Mouse (Mus musculus): ENCODE data around the gene Tenm2. TPM values are rescaled to one million over a fixed set of nuclear protein-coding genes. Genes with fewer than 3 reads are reported as not detected.

Gene Tenm2
- total and polyA plus RNA-seq, 3 experiments = not detected

DNA sequence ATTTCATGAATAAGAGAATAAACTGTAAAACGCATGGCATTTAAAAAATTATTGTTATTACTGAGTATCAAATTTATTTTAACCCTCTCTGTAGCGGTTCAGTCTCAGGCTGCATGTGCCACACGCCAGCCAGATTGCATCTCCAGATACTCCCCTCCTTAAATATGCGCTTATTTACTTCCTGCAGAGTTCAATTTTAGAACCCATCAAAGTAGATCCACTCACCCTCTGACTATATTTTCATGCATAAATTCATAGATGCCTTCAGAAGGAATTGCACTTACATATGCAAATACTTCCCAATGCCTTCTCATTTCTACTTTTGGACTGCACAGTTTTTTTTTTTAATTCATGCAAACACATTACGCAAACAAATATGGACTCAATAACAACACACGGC is 294.3 kb downstream of the Tenm2 start:
- Histone ChIP-seq H3K4me3 (ENCODE audit: control insufficient read depth in 1 of 2, insufficient read depth in 1 of 2, low read depth in 2 of 2, low read length in 2 of 2) (no peak overlapping the region), H3K9me3 (replicated peaks; ENCODE audit: insufficient read depth, low read length) (no peaks in the 10 kb centered on the region), H3K79me2 (ENCODE audit: control insufficient read depth, insufficient read depth, low read length, poor library complexity) (no peaks in the 10 kb centered on the region), H3K27ac (ENCODE audit: control insufficient read depth, low read depth, low read length) (no peak overlapping the region), H3K36me3 (ENCODE audit: control insufficient read depth in 1 of 2, insufficient read depth in 2 of 2, low read length in 2 of 2) (no peaks in the 10 kb centered on the region), H3K27me3 (ENCODE audit: control insufficient read depth in 1 of 2, insufficient read depth in 2 of 2, low read length in 2 of 2) (no peaks in the 10 kb centered on the region), H3K4me1 (ENCODE audit: control insufficient read depth in 1 of 2, insufficient read depth in 2 of 2, low read length in 2 of 2) (no peaks in the 10 kb centered on the region), H3K9ac (ENCODE audit: control insufficient read depth, low read depth, low read length, poor library complexity, severe bottlenecking) (no peak overlapping the region)
- DNase-seq (ENCODE audit: low read depth, low spot score) = no peak
- TF ChIP-seq ZC3H11A (IDR thresholded peaks at IDR 0.05; ENCODE audit: low read depth, low read length) (no peak), TCF12 (IDR thresholded peaks at IDR 0.05; ENCODE audit: low read depth, low read length) (no peak), CTCF (IDR thresholded peaks at IDR 0.05 in 2 of 3, conservative IDR thresholded peaks at IDR 0.05 in 1 of 3; ENCODE audit: control insufficient read depth in 1 of 3, insufficient read depth in 1 of 3, low read depth in 2 of 3, low read length in 3 of 3, poor library complexity in 1 of 3, severe bottlenecking in 1 of 3) (no peak), UBTF (IDR thresholded peaks at IDR 0.05; ENCODE audit: borderline replicate concordance, insufficient read depth, low read depth, low read length) (no peak), SMC3 (IDR thresholded peaks at IDR 0.05; ENCODE audit: low read depth, low read length) (no peak), BHLHE40 (IDR thresholded peaks at IDR 0.05; ENCODE audit: borderline replicate concordance, low read depth, low read length) (no peak), MAFK (IDR thresholded peaks at IDR 0.05; ENCODE audit: borderline replicate concordance, low read depth, low read length) (no peak), POLR2AphosphoS2 (IDR thresholded peaks at IDR 0.05; ENCODE audit: low read length) (no peak), CHD2 (IDR thresholded peaks at IDR 0.05; ENCODE audit: low read length) (no peak), POLR2A (IDR thresholded peaks at IDR 0.05; ENCODE audit: control insufficient read depth in 1 of 2, insufficient read depth in 1 of 2, low read depth in 1 of 2, low read length in 2 of 2, poor library complexity in 1 of 2) (no peak), USF2 (IDR thresholded peaks at IDR 0.05; ENCODE audit: borderline replicate concordance in 1 of 2, insufficient read depth in 1 of 2, low read depth in 1 of 2, low read length in 2 of 2) (no peak)

GRCm38 (mm10) chr11:36940557-36941110 is 295.1 kb downstream of the Tenm2 start:
- H3K9me3 ChIP-seq (replicated peaks; ENCODE audit: insufficient read depth, low read length) = no peaks in the 10 kb centered on the region
- DNase-seq (ENCODE audit: low read depth, low spot score) = no peak
- TF ChIP-seq SMC3 (IDR thresholded peaks at IDR 0.05; ENCODE audit: low read depth, low read length) (no peak), ETS1 (IDR thresholded peaks at IDR 0.05; ENCODE audit: low read depth, low read length) (no peak), USF1 (IDR thresholded peaks at IDR 0.05; ENCODE audit: low read depth, low read length) (no peak), GABPA (IDR thresholded peaks at IDR 0.05; ENCODE audit: low read depth, low read length) (no peak), JUND (IDR thresholded peaks at IDR 0.05; ENCODE audit: low read depth, low read length) (no peak), NELFE (IDR thresholded peaks at IDR 0.05; ENCODE audit: low read depth, low read length) (no peak), CTCF (IDR thresholded peaks at IDR 0.05 in 2 of 3, conservative IDR thresholded peaks at IDR 0.05 in 1 of 3; ENCODE audit: control insufficient read depth in 1 of 3, insufficient read depth in 1 of 3, low read depth in 2 of 3, low read length in 3 of 3, poor library complexity in 1 of 3, severe bottlenecking in 1 of 3) (no peak)
- no peak overlapping the region for H3K4me3 ChIP-seq (ENCODE audit: control insufficient read depth in 1 of 2, insufficient read depth in 1 of 2, low read depth in 2 of 2, low read length in 2 of 2)
- no peaks in the 10 kb centered on the region for H3K27me3 ChIP-seq (ENCODE audit: control insufficient read depth in 1 of 2, insufficient read depth in 2 of 2, low read length in 2 of 2)
- H3K36me3 ChIP-seq (ENCODE audit: control insufficient read depth in 1 of 2, insufficient read depth in 2 of 2, low read length in 2 of 2) = no peaks in the 10 kb centered on the region
- H3K4me1 ChIP-seq (ENCODE audit: control insufficient read depth in 1 of 2, insufficient read depth in 2 of 2, low read length in 2 of 2) = no peaks in the 10 kb centered on the region
- H3K27ac ChIP-seq (ENCODE audit: control insufficient read depth, low read depth, low read length) = no peak overlapping the region
- no peak overlapping the region for H3K9ac ChIP-seq (ENCODE audit: control insufficient read depth, low read depth, low read length, poor library complexity, severe bottlenecking)
- no peaks in the 10 kb centered on the region for H3K79me2 ChIP-seq (ENCODE audit: control insufficient read depth, insufficient read depth, low read length, poor library complexity)

All from MEL (cell line).